10 mouse cellular contexts compared by ENCODE assay signal in the genomic region with DNA sequence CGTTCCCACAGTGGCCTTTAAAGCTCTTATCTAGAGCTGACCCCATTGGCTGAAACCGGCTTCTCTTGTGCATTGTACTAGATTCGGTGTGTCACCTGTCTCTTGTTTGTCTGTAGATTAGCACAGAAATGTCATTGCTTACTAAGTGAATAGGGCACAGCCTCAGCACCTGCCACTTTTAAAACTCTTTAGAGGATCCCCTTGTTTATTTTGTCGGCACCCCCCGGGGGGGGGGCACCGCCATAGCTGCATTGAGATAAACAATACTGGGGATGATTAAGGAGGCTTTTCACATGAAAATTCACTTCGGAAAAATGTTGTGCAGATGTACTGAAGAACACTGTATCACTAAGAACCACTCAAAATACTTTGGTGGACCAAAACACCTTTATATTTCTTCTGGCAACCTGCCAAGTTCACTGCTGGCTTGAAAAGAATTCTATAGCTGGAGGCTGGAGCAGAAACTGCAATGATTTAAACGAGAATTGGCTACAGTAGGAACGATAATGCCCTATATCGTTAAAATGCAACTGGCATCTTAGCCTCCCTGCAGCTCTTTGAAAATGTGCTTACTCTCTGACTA.
A peak's percentile ranks its signal among the peaks of the same experiment; 100 is the strongest.
DNase-seq lines count a peak whose midpoint lies in the region; ATAC-seq and TF ChIP-seq lines count a peak whose summit lies in the region.
"Had no signal": no experiment of that assay in that cellular context is flagged by ENCODE, and none has a peak within 500 bp of the region (broad histone marks: within the 10 kb centered on the region; RNA-seq: fewer than 3 reads in every experiment).

No protein-coding gene starts in this region.

- H3K27me3 ChIP-seq in heart, embryonic 12.5 days (replicated peaks): no peaks in the 10 kb centered on the region
- peaks cover 6% of the 10 kb centered on the region; the same call in 1 of the 2 replicates for H3K27me3 ChIP-seq in midbrain, embryonic 10.5 days (ENCODE audit: low read depth, poor library complexity, severe bottlenecking)
- no peaks in the 10 kb centered on the region for H3K27me3 ChIP-seq in midbrain, embryonic 11.5 days (ENCODE audit: control insufficient read depth, insufficient read depth, low read length)
- no peaks in the 10 kb centered on the region for H3K27me3 ChIP-seq in limb, embryonic 14.5 days (ENCODE audit: control insufficient read depth, insufficient read depth, low read length)
- no peaks in the 10 kb centered on the region for H3K27me3 ChIP-seq in stomach, postnatal 0 days (ENCODE audit: control insufficient read depth, insufficient read depth, low read length)
- H3K27me3 ChIP-seq: embryonic facial prominence, embryonic 12.5 days had no signal

- no peak for TF ChIP-seq POLR2A in limb, embryonic 14.5 days (IDR thresholded peaks at IDR 0.05; ENCODE audit: borderline replicate concordance, extremely low read depth, insufficient read depth, insufficient read length)

- no peak for TF ChIP-seq EP300 in stomach, postnatal 0 days (optimal IDR thresholded peaks at IDR 0.05)

- 21% methylated on average over 10 of the region's 10 CpGs for WGBS in heart, embryonic 12.5 days
- 33% methylated on average over 10 of the region's 10 CpGs for WGBS in midbrain, embryonic 10.5 days
- 20% methylated on average over 10 of the region's 10 CpGs for WGBS in midbrain, embryonic 11.5 days
- 15% methylated on average over 10 of the region's 10 CpGs for WGBS in limb, embryonic 14.5 days
- WGBS in stomach, postnatal 0 days: 10% methylated on average over 10 of the region's 10 CpGs

- no peak for TF ChIP-seq CTCF in stomach, postnatal 0 days (IDR thresholded peaks at IDR 0.05; ENCODE audit: low read depth)

- no peak overlapping the region for H3K27ac ChIP-seq in heart, embryonic 12.5 days (ENCODE audit: poor library complexity, severe bottlenecking)
- peak overlapping the region; percentile 35; the same call in 1 of the 2 replicates for H3K27ac ChIP-seq in midbrain, embryonic 10.5 days (replicated peaks)
- no peak overlapping the region for H3K27ac ChIP-seq in midbrain, embryonic 11.5 days (ENCODE audit: low read depth, low read length)
- H3K27ac ChIP-seq in limb, embryonic 14.5 days (replicated peaks; ENCODE audit: low read depth, low read length): no peak overlapping the region
- no peak overlapping the region for H3K27ac ChIP-seq in stomach, postnatal 0 days (replicated peaks)
- H3K27ac ChIP-seq: embryonic facial prominence, embryonic 12.5 days had no signal

- ATAC-seq in heart, embryonic 12.5 days (ENCODE audit: insufficient number of reproducible peaks, low FRiP score): no peak
- no peak for ATAC-seq in midbrain, embryonic 11.5 days (ENCODE audit: low FRiP score)
- ATAC-seq in limb, embryonic 14.5 days (ENCODE audit: low FRiP score, low read depth): no peak
- 0 out of 2 replicates have a peak, but pooled peaks have one; percentile 66 for ATAC-seq in stomach, postnatal 0 days (ENCODE audit: low FRiP score, low TSS enrichment)

- H3K9me3 ChIP-seq in heart, embryonic 12.5 days (replicated peaks): no peaks in the 10 kb centered on the region
- H3K9me3 ChIP-seq in midbrain, embryonic 10.5 days (replicated peaks): no peaks in the 10 kb centered on the region
- no peaks in the 10 kb centered on the region for H3K9me3 ChIP-seq in midbrain, embryonic 11.5 days (ENCODE audit: control insufficient read depth, low read length)
- H3K9me3 ChIP-seq in limb, embryonic 14.5 days (ENCODE audit: control insufficient read depth, low read length): no peaks in the 10 kb centered on the region
- no peaks in the 10 kb centered on the region for H3K9me3 ChIP-seq in stomach, postnatal 0 days (ENCODE audit: control insufficient read depth, low read length)
- H3K9me3 ChIP-seq: embryonic facial prominence, embryonic 12.5 days had no signal

- H3K36me3 ChIP-seq in heart, embryonic 12.5 days: no peaks in the 10 kb centered on the region
- H3K36me3 ChIP-seq in midbrain, embryonic 10.5 days: no peaks in the 10 kb centered on the region
- H3K36me3 ChIP-seq in midbrain, embryonic 11.5 days (ENCODE audit: control insufficient read depth, insufficient read depth, low read length): no peaks in the 10 kb centered on the region
- H3K36me3 ChIP-seq in limb, embryonic 14.5 days (ENCODE audit: control insufficient read depth, insufficient read depth, low read length): no peaks in the 10 kb centered on the region
- no peaks in the 10 kb centered on the region for H3K36me3 ChIP-seq in stomach, postnatal 0 days (ENCODE audit: control insufficient read depth, insufficient read depth, low read length)
- H3K36me3 ChIP-seq: embryonic facial prominence, embryonic 12.5 days had no signal

- H3K4me1 ChIP-seq in heart, embryonic 12.5 days (replicated peaks): peaks cover 6% of the 10 kb centered on the region
- peaks cover 24% of the 10 kb centered on the region for H3K4me1 ChIP-seq in midbrain, embryonic 10.5 days
- H3K4me1 ChIP-seq in midbrain, embryonic 11.5 days (ENCODE audit: control insufficient read depth, insufficient read depth, low read length): peaks cover 16% of the 10 kb centered on the region
- H3K4me1 ChIP-seq in limb, embryonic 14.5 days (ENCODE audit: control insufficient read depth, insufficient read depth, low read length): peaks cover 14% of the 10 kb centered on the region
- H3K4me1 ChIP-seq in stomach, postnatal 0 days (replicated peaks; ENCODE audit: control insufficient read depth, insufficient read depth): no peaks in the 10 kb centered on the region; the same call in none of the 2 replicates

- H3K9ac ChIP-seq in heart, embryonic 12.5 days: peak overlapping the region; percentile 11; the same call in 1 of the 2 replicates
- no peak overlapping the region for H3K9ac ChIP-seq in midbrain, embryonic 11.5 days (ENCODE audit: low read length)
- H3K9ac ChIP-seq in limb, embryonic 14.5 days (ENCODE audit: low read depth, low read length, severe bottlenecking): no peak overlapping the region
- H3K9ac ChIP-seq in stomach, postnatal 0 days (ENCODE audit: low read length): no peak overlapping the region
- H3K9ac ChIP-seq: embryonic facial prominence, embryonic 12.5 days had no signal

- peak overlapping the region; percentile 39 for H3K4me3 ChIP-seq in heart, embryonic 12.5 days
- H3K4me3 ChIP-seq in midbrain, embryonic 10.5 days: no peak overlapping the region
- H3K4me3 ChIP-seq in midbrain, embryonic 11.5 days (ENCODE audit: low read depth, low read length): no peak overlapping the region
- H3K4me3 ChIP-seq in limb, embryonic 14.5 days (replicated peaks; ENCODE audit: low read length): no peak overlapping the region
- H3K4me3 ChIP-seq in stomach, postnatal 0 days (ENCODE audit: low read depth, low read length): no peak overlapping the region
- H3K4me3 ChIP-seq: embryonic facial prominence, embryonic 12.5 days had no signal

- no peak for DNase-seq in heart, adult 9 months (ENCODE audit: low spot score in 2 of 2)
- peak; percentile 8 for DNase-seq in midbrain, embryonic 10.5 days (ENCODE audit: low spot score)
- no peak for DNase-seq in midbrain, embryonic 11.5 days (ENCODE audit: low spot score, missing footprints)
- DNase-seq in limb, embryonic 14.5 days (ENCODE audit: low spot score): peak; percentile 79
- DNase-seq in stomach, postnatal 0 days (ENCODE audit: low spot score): peak; percentile 32
- DNase-seq in urinary bladder, postnatal 36 days (ENCODE audit: low spot score in 2 of 2): no peak
- DNase-seq in testis, postnatal 14 days (ENCODE audit: low spot score): no peak
- DNase-seq: lung, adult 18-20 months had no signal

- H3K4me2 ChIP-seq in heart, embryonic 12.5 days: peak overlapping the region; percentile 60
- no peak overlapping the region for H3K4me2 ChIP-seq in midbrain, embryonic 11.5 days
- H3K4me2 ChIP-seq in limb, embryonic 14.5 days (replicated peaks; ENCODE audit: low read depth, low read length, severe bottlenecking): peak overlapping the region; percentile 16; the same call in 1 of the 2 replicates
- H3K4me2 ChIP-seq in stomach, postnatal 0 days (replicated peaks; ENCODE audit: low read depth): no peak overlapping the region
- H3K4me2 ChIP-seq: embryonic facial prominence, embryonic 12.5 days had no signal

Comparison
In these comparisons a context has a peak if more than half of its experiments do, and no peak if none do; other contexts are left out.
1. DNase-seq: peak in midbrain, embryonic 10.5 days (single experiment), limb, embryonic 14.5 days (single experiment) and stomach, postnatal 0 days (single experiment); none in heart, adult 9 months (0 of 2), midbrain, embryonic 11.5 days (single experiment), urinary bladder, postnatal 36 days (0 of 2) and testis, postnatal 14 days (single experiment).
2. H3K4me2 ChIP-seq: peak in heart, embryonic 12.5 days (single experiment) and limb, embryonic 14.5 days (single experiment); none in midbrain, embryonic 11.5 days (single experiment) and stomach, postnatal 0 days (single experiment).